Mouse (Mus musculus): Measurements from ENCODE around the gene Alas2. TPM values are rescaled to one million over a fixed set of nuclear protein-coding genes. Genes with fewer than 3 reads are reported as not detected.
A peak's percentile ranks its signal among the peaks of the same experiment; 100 is the strongest.

The Alas2 gene
- polyA plus RNA-seq, 1 experiment from 2014 or later = 36.9 TPM

DNA sequence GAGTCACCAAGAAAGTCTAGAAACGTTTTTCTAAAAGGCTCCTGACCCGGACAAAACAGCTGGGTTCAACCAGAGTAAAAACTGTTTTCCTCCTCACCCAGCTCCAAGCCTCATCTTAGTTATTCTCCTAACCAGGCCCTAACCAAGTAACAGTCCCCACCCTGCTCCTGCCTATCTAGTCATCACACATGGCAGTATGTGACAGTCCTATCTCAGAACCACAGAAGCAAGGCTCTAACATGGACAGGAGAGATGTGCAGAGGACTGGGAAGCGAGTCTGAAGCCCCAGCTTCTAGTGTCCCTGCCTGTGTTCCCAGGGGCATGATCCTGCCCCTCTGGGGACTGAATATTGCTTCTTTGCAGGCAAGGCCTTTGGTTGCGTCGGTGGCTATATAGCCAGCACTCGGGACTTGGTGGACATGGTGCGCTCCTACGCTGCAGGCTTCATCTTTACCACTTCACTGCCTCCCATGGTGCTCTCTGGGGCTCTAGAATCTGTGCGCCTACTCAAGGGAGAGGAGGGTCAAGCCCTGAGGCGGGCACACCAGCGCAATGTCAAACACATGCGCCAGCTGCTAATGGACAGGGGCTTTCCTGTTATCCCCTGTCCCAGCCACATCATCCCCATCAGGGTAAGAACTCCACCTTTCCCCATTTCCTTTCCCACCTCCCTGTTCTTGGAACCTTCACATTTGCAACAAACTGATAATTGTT is 17.6 kb downstream of the Alas2 start:
- no peaks in the 10 kb centered on the region for H3K9me3 ChIP-seq
- no peak overlapping the region for H3K27ac ChIP-seq
- no peak for ATAC-seq (ENCODE audit: insufficient number of reproducible peaks, insufficient read depth, low FRiP score, low TSS enrichment, low read depth)
- H3K36me3 ChIP-seq = peaks cover 9% of the 10 kb centered on the region
- H3K4me1 ChIP-seq (replicated peaks) = no peaks in the 10 kb centered on the region
- H3K4me2 ChIP-seq = no peak overlapping the region
- no peak overlapping the region for H3K9ac ChIP-seq (replicated peaks)
- H3K27me3 ChIP-seq = peaks cover 3% of the 10 kb centered on the region; the same call in 1 of the 2 replicates
- 90% methylated on average over 12 of the region's 12 CpGs for WGBS
- no peak overlapping the region for H3K4me3 ChIP-seq (replicated peaks)

GRCm38 (mm10) chrX:150581921-150582320 is 34.7 kb downstream of the Alas2 start:
- Histone ChIP-seq H3K27ac (no peak overlapping the region), H3K4me1 (replicated peaks) (no peaks in the 10 kb centered on the region), H3K4me3 (replicated peaks) (no peak overlapping the region), H3K27me3 (0 out of 2 replicates have a peak, but pooled peaks cover 3% of the 10 kb centered on the region), H3K4me2 (no peak overlapping the region), H3K9me3 (no peaks in the 10 kb centered on the region), H3K36me3 (peaks cover 40% of the 10 kb centered on the region), H3K9ac (replicated peaks) (no peak overlapping the region)
- ATAC-seq (ENCODE audit: insufficient number of reproducible peaks, insufficient read depth, low FRiP score, low TSS enrichment, low read depth) = no peak

DNA sequence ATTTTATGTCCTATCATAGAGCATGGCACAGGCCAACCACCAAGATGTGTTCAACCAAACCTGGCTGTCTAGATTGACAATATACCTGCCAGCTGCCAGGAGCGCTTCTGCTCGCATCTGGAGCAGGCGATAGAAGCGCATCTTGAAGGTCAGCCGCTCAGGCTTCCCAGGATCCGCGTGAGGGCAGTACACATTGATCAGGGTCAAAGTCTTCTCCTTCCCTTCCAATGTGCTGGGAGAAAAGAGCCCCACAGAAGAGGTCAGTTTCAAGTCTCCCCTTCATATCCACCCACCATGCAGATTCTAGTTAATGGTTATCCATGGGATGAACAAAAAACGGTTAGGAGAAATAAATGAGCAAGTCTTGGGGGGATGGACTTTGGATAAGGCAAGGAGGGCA is 37.9 kb downstream of the Alas2 start:
- Histone ChIP-seq H3K9me3 (no peaks in the 10 kb centered on the region), H3K36me3 (peaks cover 37% of the 10 kb centered on the region), H3K4me1 (replicated peaks) (no peaks in the 10 kb centered on the region), H3K27ac (no peak overlapping the region), H3K4me3 (replicated peaks) (no peak overlapping the region), H3K4me2 (no peak overlapping the region), H3K9ac (replicated peaks) (no peak overlapping the region), H3K27me3 (peaks cover 8% of the 10 kb centered on the region)
- ATAC-seq (ENCODE audit: insufficient number of reproducible peaks, insufficient read depth, low FRiP score, low TSS enrichment, low read depth) = no peak
- WGBS = 91% methylated on average over 8 of the region's 8 CpGs

DNA sequence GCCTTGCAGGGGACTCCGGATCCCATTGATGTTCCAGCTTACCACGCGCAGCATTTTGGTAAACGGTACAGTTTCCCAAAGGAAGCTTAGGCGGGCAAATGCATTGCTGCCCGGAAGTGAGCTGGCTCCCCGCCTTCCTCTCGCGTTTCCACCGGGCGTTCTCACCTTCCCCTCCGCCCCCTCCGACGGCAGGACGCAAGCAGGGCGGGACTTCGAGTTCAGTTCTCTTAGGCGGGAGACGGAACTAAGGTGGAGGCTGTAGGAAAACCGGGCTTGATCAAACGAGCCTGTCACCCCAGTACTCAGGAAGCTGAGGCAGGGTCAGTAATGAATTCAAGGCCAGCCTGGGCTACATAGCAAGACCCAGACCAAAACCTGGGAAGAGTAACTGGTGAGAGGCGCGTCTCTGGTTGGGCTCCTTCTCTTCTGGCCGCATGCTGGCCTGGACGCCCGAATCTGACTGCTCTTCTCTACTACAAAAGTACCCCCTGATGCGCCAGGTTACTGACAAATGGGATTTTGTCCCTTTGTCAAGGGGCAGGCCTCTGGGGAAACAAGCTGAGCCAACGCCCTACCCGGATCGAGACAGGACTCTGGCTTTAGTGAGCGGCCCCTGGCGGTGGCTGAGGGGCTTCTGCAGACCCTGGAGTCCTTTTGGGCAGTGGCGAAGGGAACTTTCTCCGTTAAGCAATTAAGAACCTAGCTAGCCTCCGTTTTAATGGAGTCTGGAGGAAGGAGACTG is 41.0 kb downstream of the Alas2 start, which contains the start of gene Pfkfb1:
TSS of gene Pfkfb1 (plus strand) at position 207 of the 742 bp plus-strand sequence.
- Histone ChIP-seq H3K4me2 (peak within 1 kb of the TSS; percentile 59), H3K27ac (peak within 1 kb of the TSS; percentile 83), H3K4me1 (replicated peaks) (no peaks in the 10 kb centered on the region), H3K4me3 (replicated peaks) (peak within 1 kb of the TSS; percentile 50), H3K27me3 (peaks cover 15% of the 10 kb centered on the region), H3K9ac (replicated peaks) (peak within 1 kb of the TSS; percentile 66), H3K36me3 (peaks cover 18% of the 10 kb centered on the region; the same call in 1 of the 2 replicates), H3K9me3 (no peaks in the 10 kb centered on the region)
- peak; percentile 94 for ATAC-seq (ENCODE audit: insufficient number of reproducible peaks, insufficient read depth, low FRiP score, low TSS enrichment, low read depth)
- WGBS = 19% methylated on average over 35 of the region's 35 CpGs

- peaks cover 21% of the 10 kb centered on the region for H3K27me3 ChIP-seq
- H3K9ac ChIP-seq (replicated peaks) = no peak within 1 kb of the TSS
- peaks cover 12% of the 10 kb centered on the region; the same call in 1 of the 2 replicates for H3K36me3 ChIP-seq
- 56% methylated on average over 5 of the region's 5 CpGs for WGBS
- peak within 1 kb of the TSS; percentile 59 for H3K4me2 ChIP-seq
- H3K4me1 ChIP-seq (replicated peaks) = no peaks in the 10 kb centered on the region
- H3K4me3 ChIP-seq (replicated peaks) = peak within 1 kb of the TSS; percentile 50
- H3K9me3 ChIP-seq = no peaks in the 10 kb centered on the region
- H3K27ac ChIP-seq = no peak within 1 kb of the TSS
- ATAC-seq (ENCODE audit: insufficient number of reproducible peaks, insufficient read depth, low FRiP score, low TSS enrichment, low read depth) = no peak
Observed at GRCm38 (mm10) chrX:150589696-150590095, 42.5 kb downstream of the Alas2 start, which contains the start of gene Apex2. Gene Apex2 (minus strand): TSS chrX:150589868.

DNA sequence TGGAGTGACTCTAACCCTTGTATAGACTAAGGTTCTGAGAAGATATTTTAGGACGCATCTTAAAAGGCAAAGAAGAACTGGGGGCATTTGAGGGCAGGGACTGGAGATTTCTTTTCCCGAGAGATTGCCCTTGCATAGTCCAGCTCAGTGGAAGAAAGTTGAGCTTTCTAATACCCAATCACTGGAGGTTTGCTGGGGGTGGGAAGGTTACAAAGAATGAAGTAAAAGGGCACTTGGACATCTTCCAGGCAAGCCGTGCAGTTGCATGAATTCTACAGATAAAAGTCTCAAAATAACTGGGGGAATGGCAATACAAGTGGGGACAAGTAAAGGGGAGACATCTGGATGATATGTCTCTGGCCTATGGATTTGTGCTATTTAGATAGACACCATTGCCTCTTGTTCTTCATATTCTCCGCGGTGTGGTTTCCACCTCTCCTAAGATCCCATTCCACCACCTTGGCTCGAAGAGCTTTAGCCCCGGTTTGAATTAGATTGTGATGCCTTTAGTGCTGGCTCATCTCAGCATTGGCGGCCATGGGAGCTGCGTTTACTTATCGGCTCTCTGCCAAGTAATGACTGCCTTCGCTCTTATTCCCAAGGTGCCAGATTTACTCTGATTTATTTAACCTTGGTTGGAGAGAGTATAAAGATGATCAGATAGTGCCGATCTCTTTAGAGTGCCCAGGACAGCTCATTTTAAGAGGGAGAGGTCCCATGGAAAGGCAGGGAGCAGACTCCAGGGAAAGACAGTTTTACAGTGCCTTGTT is 46.3 kb downstream of the Alas2 start:
- no peak overlapping the region for H3K9ac ChIP-seq (replicated peaks)
- no peak overlapping the region for H3K27ac ChIP-seq
- H3K4me2 ChIP-seq = no peak overlapping the region
- H3K27me3 ChIP-seq = peaks cover 19% of the 10 kb centered on the region; the same call in 1 of the 2 replicates
- ATAC-seq (ENCODE audit: insufficient number of reproducible peaks, insufficient read depth, low FRiP score, low TSS enrichment, low read depth) = no peak
- H3K9me3 ChIP-seq = no peaks in the 10 kb centered on the region
- H3K4me1 ChIP-seq (replicated peaks) = no peaks in the 10 kb centered on the region
- H3K4me3 ChIP-seq (replicated peaks) = no peak overlapping the region
- H3K36me3 ChIP-seq = no peaks in the 10 kb centered on the region
- WGBS = 79% methylated on average over 12 of the region's 12 CpGs

GRCm38 (mm10) chrX:150594176-150594575 is 47.0 kb downstream of the Alas2 start:
- no peak for ATAC-seq (ENCODE audit: insufficient number of reproducible peaks, insufficient read depth, low FRiP score, low TSS enrichment, low read depth)
- H3K9ac ChIP-seq (replicated peaks) = no peak overlapping the region
- H3K9me3 ChIP-seq = no peaks in the 10 kb centered on the region
- WGBS = 86% methylated on average over 3 of the region's 3 CpGs
- H3K27ac ChIP-seq = no peak overlapping the region
- H3K4me1 ChIP-seq (replicated peaks) = no peaks in the 10 kb centered on the region
- peaks cover 19% of the 10 kb centered on the region; the same call in 1 of the 2 replicates for H3K27me3 ChIP-seq
- H3K4me2 ChIP-seq = no peak overlapping the region
- no peaks in the 10 kb centered on the region for H3K36me3 ChIP-seq
- H3K4me3 ChIP-seq (replicated peaks) = no peak overlapping the region

DNA sequence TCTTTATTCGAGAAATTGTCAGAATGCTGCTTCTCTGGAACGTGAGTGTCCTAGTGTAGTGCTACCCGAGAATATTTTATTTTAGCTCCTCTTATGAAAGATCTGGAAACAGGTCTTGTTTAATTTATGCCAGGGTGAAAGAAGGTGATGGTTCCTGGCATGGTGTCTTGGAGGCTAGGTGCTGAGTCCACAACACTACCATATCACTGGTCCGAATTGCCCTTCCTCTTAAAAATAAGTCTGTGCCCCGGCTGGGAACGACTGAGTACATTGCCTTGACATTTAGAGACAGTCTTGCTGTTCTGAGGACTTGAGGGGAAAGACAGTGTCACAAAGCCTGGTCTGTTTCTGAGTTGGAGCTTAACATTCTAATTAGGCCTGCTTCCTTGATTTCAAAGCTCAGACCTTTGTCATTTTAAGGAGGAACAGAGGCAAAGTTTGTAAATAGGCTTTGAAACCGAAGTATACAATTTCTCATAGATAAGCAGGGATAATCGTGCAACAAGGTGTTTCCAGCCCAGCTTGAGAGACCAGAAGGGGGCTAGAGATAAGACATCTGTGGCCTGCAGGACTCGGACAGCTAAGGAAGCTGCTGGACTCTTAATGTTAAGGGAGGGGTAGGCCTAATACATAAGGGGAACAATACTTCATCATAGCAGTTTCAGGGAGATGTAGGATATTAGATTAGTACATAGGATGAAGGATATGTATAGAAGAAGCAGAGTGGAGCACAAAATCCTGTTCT is 48.0 kb downstream of the Alas2 start:
- 86% methylated on average over 9 of the region's 9 CpGs for WGBS
- no peaks in the 10 kb centered on the region for H3K4me1 ChIP-seq (replicated peaks)
- H3K27me3 ChIP-seq = peaks cover 19% of the 10 kb centered on the region; the same call in 1 of the 2 replicates
- no peak overlapping the region for H3K27ac ChIP-seq
- no peak overlapping the region for H3K4me3 ChIP-seq (replicated peaks)
- ATAC-seq (ENCODE audit: insufficient number of reproducible peaks, insufficient read depth, low FRiP score, low TSS enrichment, low read depth) = no peak
- H3K9me3 ChIP-seq = no peaks in the 10 kb centered on the region
- no peak overlapping the region for H3K4me2 ChIP-seq
- H3K9ac ChIP-seq (replicated peaks) = no peak overlapping the region
- no peaks in the 10 kb centered on the region for H3K36me3 ChIP-seq

GRCm38 (mm10) chrX:150598882-150599281 is 51.7 kb downstream of the Alas2 start:
- WGBS = 88% methylated on average over 2 of the region's 2 CpGs
- no peak for ATAC-seq (ENCODE audit: insufficient number of reproducible peaks, insufficient read depth, low FRiP score, low TSS enrichment, low read depth)

More at GRCm38 (mm10) chrX:150598882-150599281, 51.7 kb downstream of the Alas2 start:
- no peaks in the 10 kb centered on the region for H3K9me3 ChIP-seq
- H3K27me3 ChIP-seq = peaks cover 11% of the 10 kb centered on the region; the same call in 1 of the 2 replicates
- H3K4me3 ChIP-seq (replicated peaks) = no peak overlapping the region
- H3K27ac ChIP-seq = no peak overlapping the region
- no peak overlapping the region for H3K4me2 ChIP-seq
- H3K36me3 ChIP-seq = no peaks in the 10 kb centered on the region
- H3K4me1 ChIP-seq (replicated peaks) = no peaks in the 10 kb centered on the region
- no peak overlapping the region for H3K9ac ChIP-seq (replicated peaks)
